Mouse (Mus musculus) Patski (cell line): ENCODE results near the gene Il22ra2. TPM values are rescaled to one million over a fixed set of nuclear protein-coding genes. Genes with fewer than 3 reads are reported as not detected.

Source experiments
- ATAC-seq: fragments of 100-300 bp; one replicate; pipeline ENCODE4 v1.8.0; 2021
- CTCF ChIA-PET: fragments of 350-600 bp; sonication (Branson Sonifier 250); formaldehyde crosslinking; loops from one replicate; lab custom pipeline; 2022; ENCODE audit warnings: inconsistent platforms; lab: Charles Lee
- POLR2A ChIA-PET: fragments of 350-600 bp; sonication (Branson Sonifier 250); formaldehyde crosslinking; loops from one replicate; lab custom pipeline; 2022; ENCODE audit warnings: antibody characterized with exemption, inconsistent platforms; lab: Charles Lee
- DNase-seq: peaks from one replicate; pipeline ENCODE4 v3.0.0-alpha.2; 2011; ENCODE audit warnings: low read depth, low spot score
- H3K27me3 ChIP-seq: fragments of 371-371 bp; one replicate; pipeline ENCODE4 v1.5.1; 2021
- CTCF ChIP-seq: fragments of 100-300 bp; IDR thresholded peaks from one replicate; pipeline ENCODE4 v1.5.1; 2021
- in situ Hi-C: fragments of 300-500 bp; cut with MboI; formaldehyde crosslinking; loops from 3 replicates; pipeline ENCODE4 v1.11.1; 2018; ENCODE audit warnings: low pct_unique_long_range_greater_than_20kb, mixed read lengths
- polyA plus RNA-seq: library from polyadenylated mRNA; unstranded; gene quantifications from one replicate; pipeline ENCODE4 v1.2.3, GENCODE M21; 2021

The Il22ra2 gene
- polyA plus RNA-seq, 1 experiment from 2014 or later = not detected

DNA sequence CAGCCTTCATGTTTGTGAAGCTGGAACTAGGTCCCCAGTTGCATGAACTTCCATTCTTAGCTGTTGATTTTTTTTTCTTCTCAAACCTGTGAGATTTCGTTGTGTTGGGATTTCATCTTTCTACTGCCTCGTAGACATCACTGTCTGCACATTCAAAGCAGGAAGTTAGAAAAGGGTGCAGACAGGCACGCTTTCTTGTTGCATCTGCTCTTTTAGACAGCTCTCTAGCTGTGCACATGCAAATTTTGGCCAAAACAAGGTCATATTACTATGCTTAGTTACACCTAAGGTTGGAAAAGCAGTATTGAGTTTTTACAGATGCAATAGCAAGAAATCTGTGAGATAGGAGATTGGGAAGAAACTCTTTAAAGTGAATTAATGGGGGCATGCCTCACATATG is 34.5 kb upstream of the Il22ra2 start:
- POLR2A ChIA-PET = no interaction called here
- CTCF ChIA-PET = interaction anchor here (1.7 kb wide), 1 partner anchor 11 kb away, joined by 3 read pairs; no protein-coding TSS in a partner anchor
- DNase-seq (no peak), ATAC-seq (no peak)
- in situ Hi-C loops = no loop called here
- TF ChIP-seq CTCF = no peak
- no peaks in the 10 kb centered on the region for H3K27me3 ChIP-seq

DNA sequence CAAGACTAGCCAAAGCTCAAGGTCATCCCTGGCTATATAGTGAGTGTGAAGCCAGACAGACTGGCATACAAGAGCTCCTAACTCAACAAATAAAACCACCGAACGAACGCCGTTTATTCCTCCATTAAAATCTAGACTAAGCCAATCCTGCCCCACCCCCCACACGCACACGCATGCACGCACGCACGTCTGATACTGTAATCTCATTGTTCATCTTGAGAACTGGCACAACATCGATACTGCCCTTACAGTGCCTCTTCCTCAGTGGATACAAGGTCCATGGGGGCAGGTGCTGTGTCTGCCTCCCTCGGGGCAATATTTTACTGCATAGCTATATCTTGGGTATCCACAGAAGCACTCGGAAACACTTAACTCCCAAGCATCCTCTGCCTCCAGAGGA is 32.2 kb upstream of the Il22ra2 start:
- ChIA-PET POLR2A (no interaction called here), CTCF (interaction anchor here (1.3 kb wide), 1 partner anchor 26 kb away, joined by 3 read pairs; no protein-coding TSS in a partner anchor)
- ATAC-seq (no peak), DNase-seq (no peak)
- in situ Hi-C loops = loop anchor here (10.0 kb wide), 1 partner anchor 345 kb away; no protein-coding TSS in a partner anchor
- H3K27me3 ChIP-seq = no peaks in the 10 kb centered on the region
- TF ChIP-seq CTCF = no peak

DNA sequence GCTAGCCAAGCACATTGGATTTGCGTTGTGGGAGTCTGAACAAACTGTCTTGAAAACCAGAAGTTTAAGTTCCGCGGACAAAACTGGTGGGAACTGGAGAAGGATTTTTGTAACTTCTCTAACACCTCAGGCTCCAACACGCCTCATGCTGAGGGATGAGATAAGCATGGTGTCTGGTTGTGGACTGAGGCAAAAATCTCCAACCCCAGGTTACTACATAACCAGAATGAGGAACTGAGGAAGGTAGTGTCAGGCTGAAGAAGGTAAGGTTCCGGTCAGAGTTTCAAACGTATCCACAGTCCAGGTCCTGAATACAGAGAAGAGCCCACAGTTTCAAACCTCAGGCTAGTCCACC is 30.5 kb upstream of the Il22ra2 start:
- DNase-seq (no peak), ATAC-seq (no peak)
- POLR2A ChIA-PET = no interaction called here
- CTCF ChIA-PET = interaction anchor here (0.8 to 1.5 kb wide), 2 partner anchors 27 to 65 kb away, joined by 3 read pairs; no protein-coding TSS in a partner anchor
- no peaks in the 10 kb centered on the region for H3K27me3 ChIP-seq
- in situ Hi-C loops = loop anchor here (10.0 kb wide), 1 partner anchor 346 kb away; no protein-coding TSS in a partner anchor
- no peak for TF ChIP-seq CTCF

DNA sequence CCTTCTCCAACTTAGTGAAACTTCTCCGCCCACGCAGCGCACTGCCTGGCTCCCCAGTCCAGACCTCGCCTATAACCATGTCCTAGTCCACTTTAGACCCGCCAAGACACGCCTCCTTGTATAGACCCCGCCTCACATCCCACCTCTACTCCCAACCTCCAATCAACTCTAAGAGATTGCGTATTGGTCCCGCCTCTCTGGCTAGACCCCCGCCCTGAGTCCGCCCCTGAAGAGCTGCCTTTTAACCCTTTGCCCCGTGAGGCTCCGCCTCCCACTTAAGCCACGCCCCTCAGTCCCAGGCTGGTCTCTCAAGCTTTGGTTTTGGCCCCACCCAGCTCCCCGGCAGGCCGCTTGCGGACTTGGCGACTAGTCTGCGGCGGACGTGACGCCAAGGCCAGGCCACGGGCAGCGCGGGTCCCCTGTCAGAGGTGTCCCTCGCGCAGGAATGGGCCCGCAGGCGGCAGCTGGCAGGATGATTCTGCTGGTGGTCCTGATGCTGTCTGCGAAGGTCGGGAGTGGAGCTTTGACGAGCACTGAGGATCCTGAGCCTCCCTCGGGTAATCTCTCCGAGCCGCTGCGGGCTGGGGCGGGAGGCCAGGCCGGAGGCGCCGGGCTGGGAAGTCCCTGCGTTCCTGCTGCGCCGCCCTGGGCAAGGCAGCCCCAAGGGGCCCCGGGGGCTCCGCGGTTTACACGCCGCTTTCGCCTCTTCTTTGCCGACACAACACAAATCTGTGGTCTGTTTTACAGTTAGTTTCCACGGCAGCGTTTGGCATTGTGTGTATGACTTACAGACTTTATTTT is 30.0 kb upstream of the Il22ra2 start, which contains the start of gene Ifngr1:
TSS of gene Ifngr1 (plus strand) at position 309 of the 801 bp plus-strand sequence.
- peak; percentile 97 for DNase-seq
- in situ Hi-C loops = loop anchor here (10.0 kb wide), 1 partner anchor 347 kb away; no protein-coding TSS in a partner anchor
- ChIA-PET POLR2A (no interaction called here), CTCF (interaction anchor here (0.8 to 1.5 kb wide), 5 partner anchors 11 to 66 kb away, joined by 3 to 4 read pairs (median 3); no protein-coding TSS in a partner anchor)
- no peaks in the 10 kb centered on the region for H3K27me3 ChIP-seq
- no peak for TF ChIP-seq CTCF
- ATAC-seq = peak; percentile 95

DNA sequence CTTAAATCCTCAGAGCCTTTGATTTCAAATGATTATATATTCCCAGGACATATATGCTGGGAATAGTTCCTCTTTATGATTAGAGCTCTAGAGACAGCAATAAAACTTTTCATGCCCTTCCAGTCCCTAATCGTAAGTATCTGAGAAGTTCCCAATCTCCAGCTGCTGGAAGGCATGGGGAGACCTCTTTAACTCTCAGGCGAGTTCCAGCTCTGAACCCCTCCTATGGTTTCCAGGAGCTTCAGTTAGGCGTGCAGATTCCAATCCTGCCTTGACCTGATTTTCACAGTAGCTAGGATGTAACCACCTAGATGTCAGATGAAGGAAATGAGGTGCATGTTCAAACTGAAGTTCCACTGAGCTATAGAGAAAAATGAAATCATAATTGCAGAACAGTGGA is 29.2 kb upstream of the Il22ra2 start:
- ChIA-PET POLR2A (no interaction called here), CTCF (interaction anchor here (1.1 to 1.5 kb wide), 4 partner anchors 12 to 28 kb away, joined by 3 to 4 read pairs (median 3); no protein-coding TSS in a partner anchor)
- no peaks in the 10 kb centered on the region for H3K27me3 ChIP-seq
- ATAC-seq = no peak
- TF ChIP-seq CTCF = no peak
- no peak for DNase-seq
- in situ Hi-C loops = loop anchor here (10.0 kb wide), 1 partner anchor 348 kb away; no protein-coding TSS in a partner anchor

DNA sequence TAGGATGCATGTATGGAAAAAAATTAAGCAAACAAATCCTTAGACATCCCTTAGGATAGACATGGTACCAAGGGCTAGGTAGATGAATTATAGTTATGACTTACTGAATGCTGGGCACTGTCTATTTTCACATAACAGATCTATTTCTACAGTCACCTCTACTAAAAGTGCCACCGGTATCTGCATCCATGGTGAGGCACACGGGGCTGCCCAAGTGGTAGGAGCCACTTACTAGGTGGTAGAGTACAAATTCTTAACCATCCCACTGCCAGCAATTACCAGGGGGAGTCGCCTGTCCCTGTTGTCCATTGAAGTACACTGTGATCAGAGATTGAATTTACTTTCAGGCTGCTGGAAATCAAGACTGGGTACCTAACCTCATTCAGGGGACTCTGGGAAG is 28.5 kb upstream of the Il22ra2 start:
- TF ChIP-seq CTCF = no peak
- in situ Hi-C loops = loop anchor here (10.0 kb wide), 1 partner anchor 348 kb away; no protein-coding TSS in a partner anchor
- ChIA-PET POLR2A (no interaction called here), CTCF (interaction anchor here (1.1 kb wide), 1 partner anchor 15 kb away, joined by 3 read pairs; no protein-coding TSS in a partner anchor)
- no peaks in the 10 kb centered on the region for H3K27me3 ChIP-seq
- ATAC-seq = no peak
- no peak for DNase-seq

DNA sequence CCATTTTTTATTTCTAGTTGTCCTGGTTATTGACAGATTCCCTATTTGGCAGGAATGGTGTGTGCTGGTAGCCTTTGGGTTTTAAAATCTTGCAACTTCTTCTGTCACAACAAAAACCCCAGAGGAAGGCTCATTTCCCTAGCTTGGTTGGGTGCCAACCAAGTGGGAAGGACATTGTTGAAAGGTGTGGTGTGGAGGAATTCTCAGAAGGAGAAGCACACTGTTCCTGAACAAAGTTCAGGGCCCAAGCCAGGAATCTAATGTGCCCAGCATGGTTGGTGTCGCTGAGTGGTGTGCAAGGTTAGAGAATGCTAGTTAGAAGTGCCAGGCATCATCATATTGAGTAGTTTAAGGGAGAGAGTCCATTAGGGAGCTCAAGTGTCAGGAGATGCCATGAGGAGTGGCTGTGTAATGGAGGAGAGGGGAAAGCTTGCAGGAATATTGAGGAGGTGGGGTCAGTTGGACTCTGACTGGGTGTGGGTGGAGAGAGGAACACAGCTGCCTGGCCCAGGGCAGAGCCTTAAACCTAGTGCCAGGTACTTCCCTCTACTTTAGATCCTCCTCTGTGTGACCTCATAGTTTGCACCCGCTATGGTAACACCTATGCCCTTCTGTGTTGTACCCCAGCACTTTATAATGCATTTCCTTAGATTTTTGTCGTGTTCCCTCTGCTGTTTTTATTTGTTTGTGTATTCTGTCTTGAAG is 27.4 kb upstream of the Il22ra2 start:
- CTCF ChIA-PET = interaction anchor here (0.7 kb wide), 1 partner anchor 15 kb away, joined by 3 read pairs; no protein-coding TSS in a partner anchor
- POLR2A ChIA-PET = no interaction called here
- ATAC-seq (no peak), DNase-seq (no peak)
- no peaks in the 10 kb centered on the region for H3K27me3 ChIP-seq
- in situ Hi-C loops = loop anchor here (10.0 kb wide), 1 partner anchor 350 kb away; no protein-coding TSS in a partner anchor
- no peak for TF ChIP-seq CTCF

DNA sequence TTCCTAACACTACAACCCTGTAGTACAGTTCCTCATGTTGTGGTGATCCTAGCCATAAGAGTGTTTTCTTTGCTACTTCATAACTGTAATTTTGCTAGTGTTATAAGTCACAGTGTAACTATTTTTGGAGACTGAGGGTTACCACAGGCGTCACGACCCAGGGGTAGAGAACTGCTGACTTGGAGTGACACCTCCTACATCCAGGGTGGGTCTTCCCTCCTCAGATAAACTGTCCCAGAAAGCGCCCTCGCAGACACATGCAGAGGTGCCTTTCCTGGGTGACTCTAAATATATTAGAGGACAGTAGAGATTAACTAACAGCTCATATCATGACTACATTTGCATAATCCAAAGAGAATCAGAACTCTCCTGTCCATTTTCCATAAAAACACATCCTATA is 24.9 kb upstream of the Il22ra2 start:
- ChIA-PET POLR2A (no interaction called here), CTCF (interaction anchor here (1.6 kb wide), 1 partner anchor 96 kb away, joined by 5 read pairs; no protein-coding TSS in a partner anchor)
- no peaks in the 10 kb centered on the region for H3K27me3 ChIP-seq
- ATAC-seq (no peak), DNase-seq (no peak)
- no peak for TF ChIP-seq CTCF
- in situ Hi-C loops = loop anchor here (10.0 kb wide), 1 partner anchor 352 kb away; no protein-coding TSS in a partner anchor

DNA sequence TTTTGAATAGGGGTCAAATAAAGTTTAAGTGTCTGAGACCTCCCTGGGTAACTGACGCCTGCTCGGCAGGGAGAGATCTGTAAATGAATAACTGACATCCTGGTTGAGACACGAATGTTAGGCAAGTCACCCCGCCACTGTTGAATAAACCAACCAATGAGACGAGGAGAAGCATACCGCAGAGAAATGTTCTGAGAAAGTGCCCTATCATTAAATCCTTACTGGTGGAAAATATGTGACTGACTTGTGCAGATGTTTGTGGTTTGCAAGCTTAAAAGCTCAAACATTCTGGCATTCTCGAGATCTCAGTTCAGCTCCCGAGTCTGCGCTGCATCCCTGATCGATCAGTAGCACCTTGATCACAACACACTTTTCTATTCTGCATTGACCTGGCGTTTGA is 23.7 kb upstream of the Il22ra2 start:
- ATAC-seq = peak; percentile 60
- CTCF ChIA-PET = interaction anchor here (1.6 kb wide), 1 partner anchor 95 kb away, joined by 5 read pairs; no protein-coding TSS in a partner anchor
- no peak for TF ChIP-seq CTCF
- peak; percentile 54 for DNase-seq
- in situ Hi-C loops = loop anchor here (10.0 kb wide), 1 partner anchor 353 kb away; no protein-coding TSS in a partner anchor
- no peaks in the 10 kb centered on the region for H3K27me3 ChIP-seq
- POLR2A ChIA-PET = interaction anchor here (0.5 kb wide), 1 partner anchor 12 kb away, joined by 4 read pairs; no protein-coding TSS in a partner anchor
